Mouse (Mus musculus): ENCODE measurements at regions not wholly inside any gene's neighbourhood (a gene's known extent, or its start where the extent isn't known, plus 50 kb on each side); places are given as distances from the start of the nearest gene placed in this dataset.
A peak's percentile ranks its signal among the peaks of the same experiment; 100 is the strongest.
"Not testable (repeated sequence)": the region's sequence is repeated elsewhere in the genome, so short reads cannot be mapped to it uniquely, and the experiment has no call there.

DNA sequence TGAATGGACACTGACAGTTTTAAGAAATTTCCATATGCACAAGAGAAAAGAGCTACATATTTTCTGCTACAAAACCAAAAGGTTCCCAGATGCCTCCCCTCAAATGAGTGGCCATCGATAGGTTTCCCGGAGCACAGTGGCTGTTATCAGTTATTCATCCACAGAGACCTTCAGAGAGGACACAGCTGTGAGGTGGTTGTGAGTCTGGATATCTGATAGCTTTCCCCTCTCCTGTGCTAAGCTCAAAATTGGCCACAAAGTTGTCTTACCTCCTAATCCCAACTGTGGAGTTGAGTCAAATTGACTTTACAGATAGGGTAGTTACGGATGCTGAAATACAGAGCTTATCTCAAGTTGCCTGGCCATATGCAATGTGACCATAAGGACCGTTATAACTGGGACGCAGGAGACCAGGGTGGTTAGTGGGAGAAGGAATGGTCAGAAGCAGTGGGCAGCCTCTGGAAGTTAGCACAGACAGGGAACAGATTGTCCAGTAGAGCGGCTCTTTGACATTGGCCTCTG lies 93.3 kb upstream of the Zfp706 start:
- WGBS (ENCODE audit: insufficient replicate concordance) = 42% methylated on average over 6 of the region's 6 CpGs
- peak; percentile 43 for ATAC-seq (ENCODE audit: low read depth)
- H3K4me2 ChIP-seq = peak overlapping the region; percentile 58
- H3K4me3 ChIP-seq (replicated peaks) = peak overlapping the region; percentile 41
- peak overlapping the region; percentile 29; the same call in 1 of the 2 replicates for H3K9ac ChIP-seq
- DNase-seq = no peak
- no peaks in the 10 kb centered on the region for H3K9me3 ChIP-seq (replicated peaks)
- H3K27ac ChIP-seq = no peak overlapping the region
- no peaks in the 10 kb centered on the region for H3K36me3 ChIP-seq
- H3K27me3 ChIP-seq = no peaks in the 10 kb centered on the region
- H3K4me1 ChIP-seq (replicated peaks) = peaks cover 27% of the 10 kb centered on the region

DNA sequence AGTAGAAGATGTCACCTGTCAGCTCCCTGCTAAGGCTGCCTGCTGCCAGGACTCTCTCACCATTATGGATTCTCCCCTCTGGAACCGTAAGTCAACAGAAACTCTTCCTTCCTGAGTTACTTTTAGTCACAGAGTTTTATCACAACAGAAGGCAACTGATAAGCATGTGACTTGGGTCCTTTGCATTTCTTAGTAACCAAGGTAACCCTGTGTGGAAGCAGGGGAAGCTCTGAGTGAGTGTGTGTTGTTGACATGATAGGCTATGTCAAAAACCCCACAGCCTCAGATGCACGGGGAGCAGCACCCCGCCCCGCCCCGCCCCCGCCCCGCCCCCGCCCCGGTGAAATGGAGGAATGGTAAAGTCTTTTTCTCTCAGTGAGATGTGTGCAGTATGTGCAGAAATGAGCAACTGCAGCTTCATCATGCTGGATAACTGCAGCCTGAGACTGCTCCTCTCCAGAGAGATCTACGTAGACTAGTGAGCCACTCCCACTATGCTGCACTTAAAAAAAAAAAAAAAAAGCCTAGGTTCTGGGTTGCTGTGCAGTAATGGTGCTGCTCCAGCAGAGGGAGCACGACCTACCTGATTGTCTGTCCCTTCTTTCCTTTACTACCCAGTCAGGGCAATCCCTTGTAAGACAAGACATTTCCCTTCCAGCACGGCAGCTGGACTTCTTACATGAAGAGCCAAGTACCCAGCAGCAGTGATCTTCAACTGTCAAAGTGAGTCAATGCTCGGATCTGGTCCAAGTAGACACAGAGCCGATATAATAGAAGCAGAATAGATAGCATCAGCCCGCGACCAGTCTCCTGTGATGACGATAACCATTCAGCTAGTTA lies 92.6 kb upstream of the Zfp706 start:
- 19% methylated on average over 17 of the region's 17 CpGs for WGBS (ENCODE audit: insufficient replicate concordance)
- H3K36me3 ChIP-seq = no peaks in the 10 kb centered on the region
- H3K4me3 ChIP-seq (replicated peaks) = peak overlapping the region; percentile 41
- no peaks in the 10 kb centered on the region for H3K27me3 ChIP-seq
- H3K4me2 ChIP-seq = peak overlapping the region; percentile 58
- H3K9ac ChIP-seq = peak overlapping the region; percentile 29; the same call in 1 of the 2 replicates
- peak; percentile 50 for DNase-seq
- peak overlapping the region; percentile 58 for H3K27ac ChIP-seq
- H3K9me3 ChIP-seq (replicated peaks) = no peaks in the 10 kb centered on the region
- ATAC-seq (ENCODE audit: low read depth) = peak; percentile 94
- peaks cover 27% of the 10 kb centered on the region for H3K4me1 ChIP-seq (replicated peaks)

DNA sequence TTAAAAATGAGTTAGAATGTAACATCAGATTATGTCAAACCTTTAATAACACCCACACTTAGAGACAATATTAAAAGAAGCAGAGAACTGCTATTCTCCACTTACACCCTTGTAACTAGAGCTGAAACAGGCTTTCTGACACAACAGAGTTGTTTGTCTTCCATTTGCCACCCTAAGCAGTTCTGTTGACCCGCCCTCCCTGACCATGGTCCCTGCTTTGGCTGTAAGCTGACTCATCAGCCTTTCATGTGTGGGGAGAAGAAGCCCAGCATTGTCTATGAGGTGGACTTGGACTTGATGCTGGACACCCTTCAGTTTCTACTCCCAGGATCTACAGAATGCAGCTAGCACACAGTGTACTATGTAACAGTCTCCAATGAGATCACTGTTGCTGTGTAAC lies 91.6 kb upstream of the Zfp706 start:
- Histone ChIP-seq H3K36me3 (no peaks in the 10 kb centered on the region), H3K4me3 (replicated peaks) (no peak overlapping the region), H3K9me3 (replicated peaks) (no peaks in the 10 kb centered on the region), H3K27ac (peak overlapping the region; percentile 58), H3K27me3 (no peaks in the 10 kb centered on the region), H3K4me2 (peak overlapping the region; percentile 58; the same call in 1 of the 2 replicates), H3K4me1 (replicated peaks) (peaks cover 27% of the 10 kb centered on the region), H3K9ac (no peak overlapping the region)
- DNase-seq = no peak
- ATAC-seq (ENCODE audit: low read depth) = no peak
- WGBS (ENCODE audit: insufficient replicate concordance) = 86% methylated on average over 1 of the region's 1 CpGs

DNA sequence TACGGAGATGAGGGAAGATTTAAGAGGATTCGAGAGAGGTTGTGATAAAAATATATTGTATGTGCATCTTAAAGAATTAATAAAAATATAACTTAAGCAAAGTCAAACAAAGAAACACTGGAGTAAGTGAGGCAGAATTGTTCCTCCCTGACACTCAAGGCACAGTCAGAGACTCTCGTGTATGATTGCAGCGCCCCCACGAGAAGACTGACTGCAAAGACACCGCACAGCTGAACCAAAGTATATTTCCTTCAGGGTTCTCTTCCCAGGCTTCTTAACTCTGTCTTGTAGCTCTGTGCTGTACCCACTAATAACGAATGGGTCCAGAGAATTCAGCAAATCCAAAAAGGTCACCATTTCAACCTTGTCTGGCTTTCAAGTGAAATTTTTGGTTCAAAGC lies 89.9 kb upstream of the Zfp706 start:
- Histone ChIP-seq H3K4me3 (replicated peaks) (no peak overlapping the region), H3K9me3 (replicated peaks) (no peaks in the 10 kb centered on the region), H3K4me1 (replicated peaks) (peaks cover 27% of the 10 kb centered on the region), H3K36me3 (no peaks in the 10 kb centered on the region), H3K9ac (no peak overlapping the region), H3K4me2 (no peak overlapping the region), H3K27me3 (no peaks in the 10 kb centered on the region), H3K27ac (no peak overlapping the region)
- DNase-seq = no peak
- no peak for ATAC-seq (ENCODE audit: low read depth)
- 84% methylated on average over 7 of the region's 7 CpGs for whole genome bisulfite sequencing (ENCODE audit: insufficient replicate concordance)

DNA sequence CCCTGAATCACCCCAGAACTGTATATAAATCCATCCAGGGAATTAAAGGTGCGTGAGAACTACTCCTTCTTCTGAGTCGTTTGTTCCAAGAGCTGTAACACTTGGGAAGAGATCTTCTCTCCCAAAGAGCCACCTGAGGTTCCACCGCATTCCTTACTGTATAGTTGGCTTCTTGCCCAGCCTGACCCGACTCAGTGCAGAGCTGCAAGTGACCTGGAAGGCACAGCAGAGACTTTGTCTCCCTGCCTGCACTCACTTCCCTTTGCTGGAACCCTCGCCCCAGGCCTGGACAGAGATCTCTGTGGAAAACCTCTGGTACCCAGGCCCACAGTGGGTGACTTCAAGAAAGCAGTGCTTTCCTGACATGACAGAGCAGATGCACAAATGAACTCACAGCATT lies 83.6 kb upstream of the Zfp706 start:
- not testable (repeated sequence) for H3K4me2 ChIP-seq; H3K4me3 ChIP-seq (replicated peaks); DNase-seq; H3K36me3 ChIP-seq; H3K9me3 ChIP-seq (replicated peaks); H3K4me1 ChIP-seq (replicated peaks); H3K27ac ChIP-seq; H3K9ac ChIP-seq; ATAC-seq (ENCODE audit: low read depth); H3K27me3 ChIP-seq
- WGBS (ENCODE audit: insufficient replicate concordance) = 66% methylated on average over 5 of the region's 5 CpGs

DNA sequence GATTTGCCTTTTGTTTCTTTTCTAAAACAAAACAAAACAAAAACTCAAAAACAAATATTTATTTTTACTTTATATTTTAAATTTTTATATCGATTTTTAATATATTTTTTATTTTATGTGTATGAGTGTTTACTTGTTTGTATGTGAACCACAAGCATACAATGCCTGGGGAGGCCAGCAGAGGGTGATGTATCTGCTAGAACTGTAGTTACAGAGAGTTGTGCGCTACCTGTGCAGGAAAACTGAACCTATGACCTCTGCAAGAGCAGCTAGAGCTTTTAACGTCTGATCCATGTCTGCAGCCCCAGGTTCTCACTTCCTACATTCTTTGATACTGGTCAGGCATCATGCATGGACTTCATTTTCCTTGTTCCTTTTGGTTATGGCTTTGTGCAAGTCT lies 76.2 kb upstream of the Zfp706 start:
- no peaks in the 10 kb centered on the region for H3K9me3 ChIP-seq (replicated peaks)
- no peak overlapping the region for H3K4me3 ChIP-seq (replicated peaks)
- no peak overlapping the region for H3K27ac ChIP-seq
- no peak overlapping the region for H3K9ac ChIP-seq
- H3K36me3 ChIP-seq = no peaks in the 10 kb centered on the region
- DNase-seq (no peak), ATAC-seq (ENCODE audit: low read depth) (no peak)
- peaks cover 12% of the 10 kb centered on the region for H3K4me1 ChIP-seq (replicated peaks)
- 69% methylated on average over 3 of the region's 3 CpGs for WGBS (ENCODE audit: insufficient replicate concordance)
- no peaks in the 10 kb centered on the region for H3K27me3 ChIP-seq
- no peak overlapping the region for H3K4me2 ChIP-seq

DNA sequence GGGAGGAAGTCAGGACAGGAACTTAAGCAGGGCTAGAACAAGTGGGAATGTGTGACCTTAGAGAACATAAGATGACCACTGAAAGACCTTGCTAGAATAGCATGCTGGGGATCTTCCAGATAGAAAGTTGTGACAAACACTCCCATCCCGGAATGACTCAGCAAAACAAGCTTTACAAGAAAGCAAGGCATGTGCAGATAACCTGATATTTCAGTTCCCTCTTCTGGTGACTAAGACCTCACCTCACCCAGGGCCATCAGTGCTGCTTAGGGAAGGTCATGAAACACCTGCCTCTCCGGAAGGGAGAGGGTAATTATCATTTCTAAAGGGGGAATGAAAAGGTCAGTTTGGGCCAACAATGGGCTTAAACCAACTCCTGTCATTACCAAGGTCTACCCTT lies 74.3 kb upstream of the Zfp706 start:
- peaks cover 12% of the 10 kb centered on the region for H3K4me1 ChIP-seq (replicated peaks)
- H3K9ac ChIP-seq = no peak overlapping the region
- H3K27me3 ChIP-seq = no peaks in the 10 kb centered on the region
- H3K4me3 ChIP-seq (replicated peaks) = no peak overlapping the region
- 50% methylated on average over 2 of the region's 2 CpGs for WGBS (ENCODE audit: insufficient replicate concordance)
- H3K4me2 ChIP-seq = no peak overlapping the region
- no peak overlapping the region for H3K27ac ChIP-seq
- ATAC-seq (ENCODE audit: low read depth) (peak; percentile 64), DNase-seq (peak; percentile 16)
- no peaks in the 10 kb centered on the region for H3K36me3 ChIP-seq
- no peaks in the 10 kb centered on the region for H3K9me3 ChIP-seq (replicated peaks)

DNA sequence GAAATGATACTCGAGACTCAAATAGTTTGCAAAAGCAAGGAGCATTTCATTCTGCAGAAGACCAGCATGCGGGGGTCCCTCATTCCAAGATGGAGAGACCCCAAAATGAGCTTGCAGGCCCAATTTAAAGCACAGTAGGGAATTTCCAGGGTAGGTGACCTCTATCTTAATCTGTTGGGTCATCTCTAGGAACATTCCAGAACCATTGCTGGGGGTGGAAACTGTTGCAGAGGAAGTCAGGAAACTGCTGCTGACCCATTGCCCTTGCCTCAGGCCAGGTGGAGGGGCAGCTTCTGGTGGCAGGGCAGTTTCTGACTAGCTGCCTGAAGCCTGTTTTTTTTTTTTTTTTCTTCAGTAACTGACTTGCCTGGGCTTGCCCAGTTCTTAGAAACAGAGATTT lies 73.4 kb upstream of the Zfp706 start:
- H3K4me2 ChIP-seq = no peak overlapping the region
- no peak overlapping the region for H3K27ac ChIP-seq
- no peak for DNase-seq
- no peak for ATAC-seq (ENCODE audit: low read depth)
- 66% methylated on average over 2 of the region's 2 CpGs for WGBS (ENCODE audit: insufficient replicate concordance)
- H3K27me3 ChIP-seq = no peaks in the 10 kb centered on the region
- H3K4me3 ChIP-seq (replicated peaks) = no peak overlapping the region
- H3K9ac ChIP-seq = no peak overlapping the region
- H3K9me3 ChIP-seq (replicated peaks) = no peaks in the 10 kb centered on the region
- peaks cover 12% of the 10 kb centered on the region for H3K4me1 ChIP-seq (replicated peaks)
- no peaks in the 10 kb centered on the region for H3K36me3 ChIP-seq

DNA sequence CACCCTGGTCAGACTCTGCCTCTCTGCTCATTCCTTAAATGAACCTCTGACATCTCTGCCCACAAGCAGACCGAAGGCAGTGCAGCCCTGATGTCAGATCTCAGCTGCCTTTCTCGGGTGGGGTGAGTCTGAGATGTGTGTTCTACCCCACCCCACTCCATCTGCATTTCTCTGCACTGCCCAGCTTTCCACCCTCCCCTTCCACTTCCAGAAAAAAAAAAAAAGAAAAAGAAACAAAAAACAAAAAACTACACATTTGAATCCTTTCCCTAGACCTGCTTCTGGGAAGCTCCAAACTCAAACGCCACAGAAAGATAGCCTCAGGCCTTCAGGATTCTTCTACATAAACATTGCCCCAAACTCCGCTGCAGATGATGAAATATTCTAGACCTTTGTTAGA lies 72.8 kb upstream of the Zfp706 start:
- no peak overlapping the region for H3K27ac ChIP-seq
- no peak overlapping the region for H3K4me2 ChIP-seq
- H3K27me3 ChIP-seq = no peaks in the 10 kb centered on the region
- no peak overlapping the region for H3K9ac ChIP-seq
- H3K4me1 ChIP-seq (replicated peaks) = peaks cover 12% of the 10 kb centered on the region
- H3K36me3 ChIP-seq = no peaks in the 10 kb centered on the region
- 70% methylated on average over 4 of the region's 4 CpGs for WGBS (ENCODE audit: insufficient replicate concordance)
- H3K4me3 ChIP-seq (replicated peaks) = no peak overlapping the region
- ATAC-seq (ENCODE audit: low read depth) (no peak), DNase-seq (no peak)
- no peaks in the 10 kb centered on the region for H3K9me3 ChIP-seq (replicated peaks)

DNA sequence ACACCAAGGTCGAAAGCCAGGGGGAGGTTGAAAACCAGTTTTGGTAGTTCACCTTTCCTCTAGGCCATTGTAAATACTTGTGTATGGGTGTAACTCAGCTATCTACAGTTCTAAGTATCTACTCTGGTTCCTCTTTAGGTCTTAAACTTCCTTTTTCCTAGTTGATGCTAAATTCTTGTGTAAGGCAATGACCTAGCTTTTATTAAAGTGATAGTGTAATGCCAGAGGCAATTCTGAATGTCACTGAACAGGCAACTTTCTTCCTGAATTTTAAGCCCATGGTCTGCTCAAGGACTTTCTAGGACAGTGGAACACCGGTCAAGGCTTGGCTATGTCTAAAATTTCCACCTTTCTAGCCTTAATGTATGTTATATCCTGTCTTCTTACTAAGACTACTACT lies 66.6 kb upstream of the Zfp706 start:
- not testable (repeated sequence) for H3K4me1 ChIP-seq (replicated peaks); H3K4me2 ChIP-seq; H3K9me3 ChIP-seq (replicated peaks); H3K9ac ChIP-seq; H3K36me3 ChIP-seq; H3K27ac ChIP-seq; ATAC-seq (ENCODE audit: low read depth); DNase-seq; H3K4me3 ChIP-seq (replicated peaks); H3K27me3 ChIP-seq
- WGBS (ENCODE audit: insufficient replicate concordance) = 73% methylated on average over 2 of the region's 2 CpGs

DNA sequence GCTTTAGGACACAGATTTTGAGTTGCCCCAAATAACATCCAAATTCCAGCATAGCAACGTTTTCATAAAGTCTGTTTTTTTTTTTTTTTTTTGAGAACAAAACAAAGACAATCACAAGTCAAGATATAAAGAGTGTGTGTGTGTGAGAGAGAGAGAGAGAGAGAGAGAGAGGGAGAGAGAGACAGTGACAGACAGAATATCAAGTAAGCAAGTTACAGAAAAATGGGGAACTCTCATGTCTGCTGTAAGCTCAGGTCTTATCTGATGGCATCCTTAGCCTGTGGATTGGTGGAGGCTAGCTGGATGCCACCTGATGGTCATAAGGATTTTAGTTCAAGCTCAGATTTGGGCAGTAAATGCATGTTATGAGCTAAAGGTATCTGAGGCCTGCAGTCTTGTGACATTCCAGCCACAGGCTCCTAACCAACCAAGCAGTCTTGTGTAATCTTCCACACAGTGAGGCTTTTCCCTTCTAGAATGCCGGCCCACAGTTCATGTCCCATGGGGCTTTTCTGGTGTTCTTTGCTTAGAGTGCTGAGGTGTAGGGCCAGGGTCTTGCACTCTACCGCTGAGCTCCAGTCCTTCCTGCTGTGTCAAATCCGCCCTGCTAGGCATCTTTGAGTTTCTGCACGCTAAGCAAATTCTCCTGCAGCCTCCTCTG lies 64.8 kb upstream of the Zfp706 start:
- H3K9me3 ChIP-seq (replicated peaks) = no peaks in the 10 kb centered on the region
- H3K27ac ChIP-seq = no peak overlapping the region
- ATAC-seq (ENCODE audit: low read depth) = no peak
- no peak overlapping the region for H3K4me3 ChIP-seq (replicated peaks)
- no peaks in the 10 kb centered on the region for H3K36me3 ChIP-seq
- H3K9ac ChIP-seq = no peak overlapping the region
- WGBS (ENCODE audit: insufficient replicate concordance) = 65% methylated on average over 5 of the region's 5 CpGs
- H3K4me1 ChIP-seq (replicated peaks) = no peaks in the 10 kb centered on the region
- no peak overlapping the region for H3K4me2 ChIP-seq
- DNase-seq = no peak
- H3K27me3 ChIP-seq = no peaks in the 10 kb centered on the region

All from liver, embryonic 13.5 days (tissue).